ENCODE assay signal across 19 mouse cellular contexts in the genomic region with DNA sequence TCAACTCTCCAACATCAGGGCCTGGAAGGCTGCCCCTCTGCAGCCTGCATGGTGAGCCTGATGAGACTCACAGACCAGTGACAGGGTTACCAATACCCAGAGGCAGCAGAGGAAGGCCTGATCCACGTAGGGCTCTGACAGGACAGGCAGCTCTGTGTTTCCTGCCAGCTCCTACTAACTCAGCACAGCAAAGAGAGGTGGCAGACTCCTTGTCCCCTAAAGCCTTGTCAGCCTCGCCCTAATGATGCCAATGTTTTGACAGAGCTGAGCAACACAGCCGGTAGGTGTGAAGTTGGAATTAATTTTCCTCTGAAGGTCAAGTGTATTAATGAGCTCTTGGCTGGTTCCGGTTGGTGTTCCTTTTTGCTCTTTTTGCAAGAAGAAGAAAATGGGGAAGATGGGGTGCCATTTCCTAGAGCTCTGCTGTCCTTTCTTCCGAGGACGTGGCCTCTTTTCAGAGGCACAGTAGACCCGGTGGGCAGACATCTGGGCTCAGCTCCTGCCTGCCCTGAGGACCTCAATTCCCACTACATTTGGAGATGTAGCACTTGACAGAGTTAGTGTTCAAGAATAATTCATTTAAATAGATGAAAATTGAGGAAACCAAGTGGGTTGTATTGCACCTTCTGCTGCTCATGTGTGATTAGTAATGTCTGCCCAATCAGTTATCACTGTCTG.
A peak's percentile ranks its signal among the peaks of the same experiment; 100 is the strongest.
DNase-seq lines count a peak whose midpoint lies in the region; ATAC-seq and TF ChIP-seq lines count a peak whose summit lies in the region.
"Had no signal": no experiment of that assay in that cellular context is flagged by ENCODE, and none has a peak within 500 bp of the region (broad histone marks: within the 10 kb centered on the region; RNA-seq: fewer than 3 reads in every experiment).

No protein-coding gene starts in this region.

- H3K9ac ChIP-seq in forebrain, embryonic 14.5 days (ENCODE audit: low read length), result no peak overlapping the region
- H3K9ac ChIP-seq in forebrain, embryonic 12.5 days, result no peak overlapping the region
- no peak overlapping the region for H3K9ac ChIP-seq in forebrain, postnatal 0 days
- H3K9ac ChIP-seq in midbrain, embryonic 14.5 days (replicated peaks; ENCODE audit: low read length), result no peak overlapping the region
- H3K9ac ChIP-seq: embryonic facial prominence, embryonic 13.5 days; embryonic facial prominence, embryonic 15.5 days had no signal

- H3K4me1 ChIP-seq in forebrain, embryonic 14.5 days (ENCODE audit: control insufficient read depth, insufficient read depth, low read length), result no peaks in the 10 kb centered on the region
- H3K4me1 ChIP-seq in forebrain, embryonic 12.5 days, result no peaks in the 10 kb centered on the region
- H3K4me1 ChIP-seq in embryonic facial prominence, embryonic 10.5 days, result peaks cover 9% of the 10 kb centered on the region; the same call in 1 of the 2 replicates
- no peaks in the 10 kb centered on the region for H3K4me1 ChIP-seq in forebrain, postnatal 0 days (ENCODE audit: insufficient read depth)
- H3K4me1 ChIP-seq in midbrain, embryonic 14.5 days (ENCODE audit: control insufficient read depth, insufficient read depth, low read length), result no peaks in the 10 kb centered on the region
- H3K4me1 ChIP-seq: embryonic facial prominence, embryonic 15.5 days had no signal

- 43% methylated on average over 7 of the region's 7 CpGs for WGBS in forebrain, embryonic 14.5 days
- 75% methylated on average over 7 of the region's 7 CpGs for WGBS in forebrain, embryonic 12.5 days
- 84% methylated on average over 7 of the region's 7 CpGs for WGBS in embryonic facial prominence, embryonic 10.5 days
- 42% methylated on average over 7 of the region's 7 CpGs for WGBS in forebrain, postnatal 0 days
- WGBS in midbrain, embryonic 14.5 days, result 81% methylated on average over 7 of the region's 7 CpGs

- no peaks in the 10 kb centered on the region for H3K36me3 ChIP-seq in forebrain, embryonic 14.5 days (ENCODE audit: control insufficient read depth, insufficient read depth, low read length)
- H3K36me3 ChIP-seq in forebrain, embryonic 12.5 days (replicated peaks), result no peaks in the 10 kb centered on the region
- no peaks in the 10 kb centered on the region for H3K36me3 ChIP-seq in embryonic facial prominence, embryonic 10.5 days (replicated peaks)
- no peaks in the 10 kb centered on the region for H3K36me3 ChIP-seq in forebrain, postnatal 0 days (ENCODE audit: insufficient read depth)
- no peaks in the 10 kb centered on the region for H3K36me3 ChIP-seq in midbrain, embryonic 14.5 days (ENCODE audit: control insufficient read depth, insufficient read depth, low read length)
- H3K36me3 ChIP-seq: embryonic facial prominence, embryonic 13.5 days; embryonic facial prominence, embryonic 15.5 days had no signal

- no peak for TF ChIP-seq CTCF in forebrain, postnatal 0 days (IDR thresholded peaks at IDR 0.05; ENCODE audit: low read depth)

- no peak overlapping the region for H3K4me3 ChIP-seq in forebrain, embryonic 14.5 days (ENCODE audit: low read depth, low read length)
- H3K4me3 ChIP-seq in forebrain, embryonic 12.5 days (replicated peaks), result no peak overlapping the region
- H3K4me3 ChIP-seq in embryonic facial prominence, embryonic 10.5 days, result no peak overlapping the region
- no peak overlapping the region for H3K4me3 ChIP-seq in forebrain, postnatal 0 days (ENCODE audit: low read depth, low read length)
- no peak overlapping the region for H3K4me3 ChIP-seq in midbrain, embryonic 14.5 days (replicated peaks; ENCODE audit: low read depth, low read length)
- H3K4me3 ChIP-seq: embryonic facial prominence, embryonic 13.5 days; embryonic facial prominence, embryonic 15.5 days; erythroblast, embryonic 14.5 days; gastrocnemius, adult 2 months had no signal

- peak; percentile 85 for ATAC-seq in forebrain, embryonic 14.5 days
- no peak; the same call in 1 of the 2 replicates for ATAC-seq in forebrain, embryonic 12.5 days (ENCODE audit: low FRiP score)
- ATAC-seq in forebrain, postnatal 0 days, result peak; percentile 29; the same call in 1 of the 2 replicates
- no peak for ATAC-seq in midbrain, embryonic 14.5 days (ENCODE audit: low FRiP score, low TSS enrichment)

- DNase-seq in forebrain, embryonic 14.5 days (ENCODE audit: low spot score), result peak; percentile 78
- DNase-seq in retina, postnatal 1 day, result peak; percentile 53
- DNase-seq in retina, embryonic 14.5 days (ENCODE audit: low spot score), result no peak
- no peak for DNase-seq in embryonic facial prominence, embryonic 10.5 days (ENCODE audit: low spot score)
- peak; percentile 35 for DNase-seq in forebrain, postnatal 0 days
- DNase-seq in cerebellum, adult 9-11 months, result no peak
- no peak for DNase-seq in midbrain, embryonic 14.5 days
- DNase-seq: adrenal gland, adult 2 months; adrenal gland, postnatal 10 days; adrenal gland, postnatal 25 days; cerebellum, adult 11-12 months; cerebellum, adult 2 months; cerebellum, postnatal 10 days; cerebellum, postnatal 25 days; gastrocnemius, adult 2 months had no signal

- no peak overlapping the region for H3K4me2 ChIP-seq in forebrain, embryonic 14.5 days (ENCODE audit: low read length)
- no peak overlapping the region for H3K4me2 ChIP-seq in forebrain, embryonic 12.5 days
- no peak overlapping the region for H3K4me2 ChIP-seq in forebrain, postnatal 0 days (ENCODE audit: low read depth)
- H3K4me2 ChIP-seq in midbrain, embryonic 14.5 days (ENCODE audit: low read length), result no peak overlapping the region
- H3K4me2 ChIP-seq: embryonic facial prominence, embryonic 13.5 days; embryonic facial prominence, embryonic 15.5 days had no signal

- no peaks in the 10 kb centered on the region for H3K9me3 ChIP-seq in forebrain, embryonic 14.5 days (replicated peaks; ENCODE audit: control insufficient read depth, low read length)
- no peaks in the 10 kb centered on the region for H3K9me3 ChIP-seq in forebrain, embryonic 12.5 days
- H3K9me3 ChIP-seq in embryonic facial prominence, embryonic 10.5 days, result no peaks in the 10 kb centered on the region; the same call in 1 of the 2 replicates
- H3K9me3 ChIP-seq in forebrain, postnatal 0 days (ENCODE audit: low read length), result no peaks in the 10 kb centered on the region
- H3K9me3 ChIP-seq in midbrain, embryonic 14.5 days (ENCODE audit: control insufficient read depth, low read length), result no peaks in the 10 kb centered on the region
- H3K9me3 ChIP-seq: embryonic facial prominence, embryonic 13.5 days; embryonic facial prominence, embryonic 15.5 days had no signal

- H3K27me3 ChIP-seq in forebrain, embryonic 14.5 days (replicated peaks; ENCODE audit: control insufficient read depth, insufficient read depth, low read length), result no peaks in the 10 kb centered on the region
- H3K27me3 ChIP-seq in forebrain, embryonic 12.5 days, result no peaks in the 10 kb centered on the region
- 0 out of 2 replicates have a peak, but pooled peaks cover 3% of the 10 kb centered on the region for H3K27me3 ChIP-seq in embryonic facial prominence, embryonic 10.5 days (replicated peaks; ENCODE audit: low read depth, poor library complexity, severe bottlenecking)
- no peaks in the 10 kb centered on the region for H3K27me3 ChIP-seq in forebrain, postnatal 0 days (ENCODE audit: insufficient read depth, low read length)
- no peaks in the 10 kb centered on the region for H3K27me3 ChIP-seq in midbrain, embryonic 14.5 days (ENCODE audit: control insufficient read depth, insufficient read depth, low read length)
- H3K27me3 ChIP-seq: embryonic facial prominence, embryonic 13.5 days had no signal

- no peak overlapping the region for H3K27ac ChIP-seq in forebrain, embryonic 14.5 days (ENCODE audit: low read depth, low read length)
- no peak overlapping the region for H3K27ac ChIP-seq in forebrain, embryonic 12.5 days
- H3K27ac ChIP-seq in embryonic facial prominence, embryonic 10.5 days (replicated peaks), result 0 out of 2 replicates have a peak overlapping the region, but pooled peaks have one; percentile 8
- H3K27ac ChIP-seq in forebrain, postnatal 0 days (ENCODE audit: low read depth, low read length), result no peak overlapping the region
- no peak overlapping the region for H3K27ac ChIP-seq in midbrain, embryonic 14.5 days (replicated peaks; ENCODE audit: low read depth, low read length)
- H3K27ac ChIP-seq: embryonic facial prominence, embryonic 13.5 days; embryonic facial prominence, embryonic 15.5 days; gastrocnemius, adult 2 months had no signal

Comparison
In these comparisons a context has a peak if more than half of its experiments do, and no peak if none do; other contexts are left out.
1. ATAC-seq: peak in forebrain, embryonic 14.5 days (single experiment) and forebrain, postnatal 0 days (single experiment); none in forebrain, embryonic 12.5 days (single experiment) and midbrain, embryonic 14.5 days (single experiment).
2. DNase-seq: peak in forebrain, embryonic 14.5 days (single experiment), retina, postnatal 1 day (single experiment) and forebrain, postnatal 0 days (single experiment); none in retina, embryonic 14.5 days (single experiment), embryonic facial prominence, embryonic 10.5 days (single experiment), cerebellum, adult 9-11 months (single experiment) and midbrain, embryonic 14.5 days (single experiment).